Mouse (Mus musculus): Measurements from ENCODE around the gene Pcbp4. TPM values are rescaled to one million over a fixed set of nuclear protein-coding genes. Genes with fewer than 3 reads are reported as not detected.

Gene Pcbp4
- polyA plus RNA-seq, 1 experiment from 2014 or later, result 308 TPM

- WGBS, result 58% methylated on average over 5 of the region's 5 CpGs
- Histone ChIP-seq H3K27ac (peak overlapping the region; percentile 96), H3K4me2 (replicated peaks) (peak overlapping the region; percentile 99), H3K4me1 (peaks cover 67% of the 10 kb centered on the region), H3K9ac (peak overlapping the region; percentile 97), H3K9me3 (replicated peaks) (no peaks in the 10 kb centered on the region), H3K27me3 (no peaks in the 10 kb centered on the region), H3K36me3 (peaks cover 42% of the 10 kb centered on the region), H3K4me3 (no peak overlapping the region)
- ATAC-seq (ENCODE audit: low FRiP score), result no peak
Observed at GRCm38 (mm10) chr9:106457920-106458319, 4.8 kb downstream of the Pcbp4 start.

GRCm38 (mm10) chr9:106459946-106460345 lies 6.9 kb downstream of the Pcbp4 start:
- H3K4me2 ChIP-seq (replicated peaks), result 0 out of 2 replicates have a peak overlapping the region, but pooled peaks have one; percentile 17
- 85% methylated on average over 15 of the region's 15 CpGs for WGBS
- H3K4me3 ChIP-seq, result no peak overlapping the region
- no peak overlapping the region for H3K27ac ChIP-seq
- H3K27me3 ChIP-seq, result peaks cover 4% of the 10 kb centered on the region; the same call in 1 of the 2 replicates
- H3K4me1 ChIP-seq, result peaks cover 70% of the 10 kb centered on the region
- H3K9ac ChIP-seq, result no peak overlapping the region; the same call in 1 of the 2 replicates
- no peaks in the 10 kb centered on the region for H3K9me3 ChIP-seq (replicated peaks)
- peaks cover 58% of the 10 kb centered on the region for H3K36me3 ChIP-seq
- no peak for ATAC-seq (ENCODE audit: low FRiP score)

- Histone ChIP-seq H3K4me2 (replicated peaks) (no peak overlapping the region), H3K4me3 (no peak overlapping the region), H3K9me3 (replicated peaks) (no peaks in the 10 kb centered on the region), H3K27ac (no peak overlapping the region), H3K9ac (peak overlapping the region; percentile 18), H3K27me3 (peaks cover 4% of the 10 kb centered on the region; the same call in 1 of the 2 replicates), H3K4me1 (peaks cover 70% of the 10 kb centered on the region), H3K36me3 (peaks cover 58% of the 10 kb centered on the region)
- WGBS, result 76% methylated on average over 18 of the region's 18 CpGs
- no peak for ATAC-seq (ENCODE audit: low FRiP score)
Observed at GRCm38 (mm10) chr9:106460401-106461025, 7.4 kb downstream of the Pcbp4 start.

- H3K36me3 ChIP-seq, result peaks cover 58% of the 10 kb centered on the region
- H3K9ac ChIP-seq, result no peak overlapping the region; the same call in 1 of the 2 replicates
- whole genome bisulfite sequencing, result 96% methylated on average over 9 of the region's 9 CpGs
- H3K27me3 ChIP-seq, result peaks cover 4% of the 10 kb centered on the region; the same call in 1 of the 2 replicates
- H3K4me1 ChIP-seq, result peaks cover 69% of the 10 kb centered on the region
- no peak overlapping the region for H3K4me2 ChIP-seq (replicated peaks)
- no peak overlapping the region for H3K4me3 ChIP-seq
- H3K9me3 ChIP-seq (replicated peaks), result no peaks in the 10 kb centered on the region
- ATAC-seq (ENCODE audit: low FRiP score), result no peak
- no peak overlapping the region for H3K27ac ChIP-seq
Observed at GRCm38 (mm10) chr9:106461026-106461415, 7.9 kb downstream of the Pcbp4 start.

- Histone ChIP-seq H3K9me3 (replicated peaks) (no peaks in the 10 kb centered on the region), H3K36me3 (peaks cover 58% of the 10 kb centered on the region), H3K27ac (no peak overlapping the region), H3K27me3 (peaks cover 4% of the 10 kb centered on the region; the same call in 1 of the 2 replicates), H3K4me3 (no peak overlapping the region), H3K4me1 (peaks cover 61% of the 10 kb centered on the region), H3K4me2 (replicated peaks) (no peak overlapping the region), H3K9ac (no peak overlapping the region)
- WGBS, result 86% methylated on average over 16 of the region's 16 CpGs
- no peak for ATAC-seq (ENCODE audit: low FRiP score)
Observed at GRCm38 (mm10) chr9:106461641-106462429, 8.7 kb downstream of the Pcbp4 start.

- Histone ChIP-seq H3K4me3 (no peak overlapping the region), H3K9me3 (replicated peaks) (no peaks in the 10 kb centered on the region), H3K27ac (no peak overlapping the region), H3K27me3 (peaks cover 4% of the 10 kb centered on the region; the same call in 1 of the 2 replicates), H3K4me1 (peaks cover 55% of the 10 kb centered on the region), H3K4me2 (replicated peaks) (no peak overlapping the region), H3K36me3 (peaks cover 58% of the 10 kb centered on the region), H3K9ac (no peak overlapping the region)
- WGBS, result 91% methylated on average over 12 of the region's 12 CpGs
- no peak for ATAC-seq (ENCODE audit: low FRiP score)
Observed at GRCm38 (mm10) chr9:106462430-106462800, 9.3 kb downstream of the Pcbp4 start.

- ATAC-seq (ENCODE audit: low FRiP score), result no peak
- WGBS, result 84% methylated on average over 21 of the region's 21 CpGs
- Histone ChIP-seq H3K27me3 (peaks cover 4% of the 10 kb centered on the region; the same call in 1 of the 2 replicates), H3K36me3 (peaks cover 52% of the 10 kb centered on the region), H3K9ac (no peak overlapping the region), H3K4me1 (peaks cover 45% of the 10 kb centered on the region), H3K9me3 (replicated peaks) (no peaks in the 10 kb centered on the region), H3K27ac (no peak overlapping the region), H3K4me3 (no peak overlapping the region), H3K4me2 (replicated peaks) (no peak overlapping the region)
Observed at GRCm38 (mm10) chr9:106463122-106464063, 10.3 kb downstream of the Pcbp4 start.

- Histone ChIP-seq H3K4me3 (peak overlapping the region; percentile 49), H3K9ac (peak overlapping the region; percentile 82), H3K9me3 (replicated peaks) (no peaks in the 10 kb centered on the region), H3K4me2 (replicated peaks) (peak overlapping the region; percentile 92), H3K4me1 (peaks cover 30% of the 10 kb centered on the region), H3K27ac (peak overlapping the region; percentile 84), H3K27me3 (peaks cover 4% of the 10 kb centered on the region; the same call in 1 of the 2 replicates), H3K36me3 (peaks cover 46% of the 10 kb centered on the region)
- peak; percentile 58 for ATAC-seq (ENCODE audit: low FRiP score)
- WGBS, result 2% methylated on average over 97 of the region's 99 CpGs
Observed at GRCm38 (mm10) chr9:106464751-106465541, 11.9 kb downstream of the Pcbp4 start.

GRCm38 (mm10) chr9:106465571-106466200 lies 12.6 kb downstream of the Pcbp4 start, which contains the start of gene Gpr62:
Gene Gpr62 (minus strand): TSS chr9:106465938.
- peak within 1 kb of the TSS; percentile 92 for H3K4me2 ChIP-seq (replicated peaks)
- peak within 1 kb of the TSS; percentile 84 for H3K27ac ChIP-seq
- peak; percentile 17; the same call in 1 of the 2 replicates for ATAC-seq (ENCODE audit: low FRiP score)
- no peaks in the 10 kb centered on the region for H3K9me3 ChIP-seq (replicated peaks)
- peaks cover 22% of the 10 kb centered on the region for H3K4me1 ChIP-seq
- peaks cover 4% of the 10 kb centered on the region; the same call in 1 of the 2 replicates for H3K27me3 ChIP-seq
- WGBS, result 31% methylated on average over 26 of the region's 26 CpGs
- peak within 1 kb of the TSS; percentile 49 for H3K4me3 ChIP-seq
- peak within 1 kb of the TSS; percentile 82 for H3K9ac ChIP-seq
- peaks cover 39% of the 10 kb centered on the region for H3K36me3 ChIP-seq

- peaks cover 21% of the 10 kb centered on the region for H3K4me1 ChIP-seq
- H3K27ac ChIP-seq, result no peak overlapping the region
- H3K36me3 ChIP-seq, result peaks cover 28% of the 10 kb centered on the region
- peaks cover 4% of the 10 kb centered on the region; the same call in 1 of the 2 replicates for H3K27me3 ChIP-seq
- H3K4me3 ChIP-seq, result no peak overlapping the region
- H3K9ac ChIP-seq, result no peak overlapping the region
- no peak overlapping the region for H3K4me2 ChIP-seq (replicated peaks)
- no peaks in the 10 kb centered on the region for H3K9me3 ChIP-seq (replicated peaks)
- 96% methylated on average over 6 of the region's 6 CpGs for WGBS
- ATAC-seq (ENCODE audit: low FRiP score), result no peak
Observed at GRCm38 (mm10) chr9:106466721-106467120, 13.6 kb downstream of the Pcbp4 start.

GRCm38 (mm10) chr9:106467746-106468145 lies 14.7 kb downstream of the Pcbp4 start:
- Histone ChIP-seq H3K4me1 (peaks cover 25% of the 10 kb centered on the region), H3K9ac (no peak overlapping the region), H3K36me3 (peaks cover 18% of the 10 kb centered on the region), H3K27ac (no peak overlapping the region), H3K4me3 (no peak overlapping the region), H3K4me2 (replicated peaks) (no peak overlapping the region), H3K27me3 (peaks cover 4% of the 10 kb centered on the region; the same call in 1 of the 2 replicates), H3K9me3 (replicated peaks) (no peaks in the 10 kb centered on the region)
- ATAC-seq (ENCODE audit: low FRiP score), result no peak
- 82% methylated on average over 7 of the region's 7 CpGs for WGBS

Measured in hindbrain, embryonic 12.5 days (tissue).